Mouse (Mus musculus): ENCODE results near the gene Mtus2. TPM values are rescaled to one million over a fixed set of nuclear protein-coding genes. Genes with fewer than 3 reads are reported as not detected.

Mtus2 gene
- total RNA-seq, 1 experiment = 11.0 TPM

- no peak overlapping the region for H3K4me3 ChIP-seq (ENCODE audit: insufficient read depth in 1 of 2, low read depth in 1 of 2, low read length in 2 of 2, poor library complexity in 1 of 2, severe bottlenecking in 1 of 2)
- H3K36me3 ChIP-seq (ENCODE audit: control insufficient read depth, insufficient read depth, low read length, poor library complexity, severe bottlenecking) = peaks cover 24% of the 10 kb centered on the region; the same call in 1 of the 2 replicates
- no peak for TF ChIP-seq HCFC1 (IDR thresholded peaks at IDR 0.05; ENCODE audit: borderline replicate concordance, insufficient read depth, low read length)
- TF ChIP-seq ZNF384 (IDR thresholded peaks at IDR 0.05; ENCODE audit: low read depth, low read length) = no peak
- no peak for TF ChIP-seq ZC3H11A (IDR thresholded peaks at IDR 0.05; ENCODE audit: borderline replicate concordance, low read depth, low read length)
- TF ChIP-seq MAFK (IDR thresholded peaks at IDR 0.05; ENCODE audit: insufficient read depth, low read depth, low read length) = no peak
- no peak for TF ChIP-seq CHD2 (IDR thresholded peaks at IDR 0.05; ENCODE audit: low read depth, low read length)
- H3K4me1 ChIP-seq (ENCODE audit: control insufficient read depth in 2 of 2, insufficient read depth in 2 of 2, low read length in 2 of 2, poor library complexity in 1 of 2) = peaks cover 0 to 10% of the 10 kb centered on the region in 2 experiments; a peak in 1 of 4 replicates
- no peak for DNase-seq (ENCODE audit: low read depth, low spot score)
- no peak overlapping the region for H3K9ac ChIP-seq (ENCODE audit: insufficient read depth, low read depth, low read length, poor library complexity, severe bottlenecking)
- in situ Hi-C loops (cut with MboI; ENCODE audit: low sequenced_read_pairs in 2 of 2, unreplicated experiment in 2 of 2) = no loop called here
- no peak overlapping the region for H3K27ac ChIP-seq (ENCODE audit: insufficient read depth, low read depth, low read length, poor library complexity, severe bottlenecking)
- no peaks in the 10 kb centered on the region for H3K9me3 ChIP-seq (ENCODE audit: control insufficient read depth, insufficient read depth, low read depth, low read length)
Observed at GRCm38 (mm10) chr5:148344374-148344773, 387.3 kb downstream of the Mtus2 start.

GRCm38 (mm10) chr5:148346543-148346942 is 389.4 kb downstream of the Mtus2 start:
- no peak for DNase-seq (ENCODE audit: low read depth, low spot score)

GRCm38 (mm10) chr5:148348153-148348552 is 391.0 kb downstream of the Mtus2 start:
- TF ChIP-seq CHD2 (IDR thresholded peaks at IDR 0.05; ENCODE audit: low read depth, low read length) = no peak
- no peak for TF ChIP-seq MAFK (IDR thresholded peaks at IDR 0.05; ENCODE audit: insufficient read depth, low read depth, low read length)
- no peak for TF ChIP-seq ZC3H11A (IDR thresholded peaks at IDR 0.05; ENCODE audit: borderline replicate concordance, low read depth, low read length)
- no peak for TF ChIP-seq ZNF384 (IDR thresholded peaks at IDR 0.05; ENCODE audit: low read depth, low read length)
- no peak for TF ChIP-seq HCFC1 (IDR thresholded peaks at IDR 0.05; ENCODE audit: borderline replicate concordance, insufficient read depth, low read length)
- H3K36me3 ChIP-seq (ENCODE audit: control insufficient read depth, insufficient read depth, low read length, poor library complexity, severe bottlenecking) = peaks cover 22% of the 10 kb centered on the region; the same call in 1 of the 2 replicates
- no peak for DNase-seq (ENCODE audit: low read depth, low spot score)
- in situ Hi-C loops (cut with MboI; ENCODE audit: low sequenced_read_pairs in 2 of 2, unreplicated experiment in 2 of 2) = no loop called here
- H3K4me3 ChIP-seq (ENCODE audit: insufficient read depth in 1 of 2, low read depth in 1 of 2, low read length in 2 of 2, poor library complexity in 1 of 2, severe bottlenecking in 1 of 2) = no peak overlapping the region
- no peaks in the 10 kb centered on the region; a peak in 1 of 4 replicates for H3K4me1 ChIP-seq (ENCODE audit: control insufficient read depth in 2 of 2, insufficient read depth in 2 of 2, low read length in 2 of 2, poor library complexity in 1 of 2)
- no peak overlapping the region for H3K9ac ChIP-seq (ENCODE audit: insufficient read depth, low read depth, low read length, poor library complexity, severe bottlenecking)
- H3K27ac ChIP-seq (ENCODE audit: insufficient read depth, low read depth, low read length, poor library complexity, severe bottlenecking) = no peak overlapping the region
- no peaks in the 10 kb centered on the region for H3K9me3 ChIP-seq (ENCODE audit: control insufficient read depth, insufficient read depth, low read depth, low read length)

More at GRCm38 (mm10) chr5:148346543-148346942, 389.4 kb downstream of the Mtus2 start:
- in situ Hi-C loops (cut with MboI; ENCODE audit: low sequenced_read_pairs in 2 of 2, unreplicated experiment in 2 of 2) = no loop called here
- no peak overlapping the region for H3K9ac ChIP-seq (ENCODE audit: insufficient read depth, low read depth, low read length, poor library complexity, severe bottlenecking)
- H3K27ac ChIP-seq (ENCODE audit: insufficient read depth, low read depth, low read length, poor library complexity, severe bottlenecking) = no peak overlapping the region
- TF ChIP-seq MAFK (IDR thresholded peaks at IDR 0.05; ENCODE audit: insufficient read depth, low read depth, low read length) = no peak
- no peak for TF ChIP-seq CHD2 (IDR thresholded peaks at IDR 0.05; ENCODE audit: low read depth, low read length)
- no peak for TF ChIP-seq HCFC1 (IDR thresholded peaks at IDR 0.05; ENCODE audit: borderline replicate concordance, insufficient read depth, low read length)
- no peak for TF ChIP-seq ZNF384 (IDR thresholded peaks at IDR 0.05; ENCODE audit: low read depth, low read length)
- no peak for TF ChIP-seq ZC3H11A (IDR thresholded peaks at IDR 0.05; ENCODE audit: borderline replicate concordance, low read depth, low read length)
- peaks cover 16% of the 10 kb centered on the region; the same call in 1 of the 2 replicates for H3K36me3 ChIP-seq (ENCODE audit: control insufficient read depth, insufficient read depth, low read length, poor library complexity, severe bottlenecking)
- H3K4me1 ChIP-seq (ENCODE audit: control insufficient read depth in 2 of 2, insufficient read depth in 2 of 2, low read length in 2 of 2, poor library complexity in 1 of 2) = peaks cover 0 to 10% of the 10 kb centered on the region in 2 experiments; a peak in 2 of 4 replicates
- no peaks in the 10 kb centered on the region for H3K9me3 ChIP-seq (ENCODE audit: control insufficient read depth, insufficient read depth, low read depth, low read length)
- no peak overlapping the region for H3K4me3 ChIP-seq (ENCODE audit: insufficient read depth in 1 of 2, low read depth in 1 of 2, low read length in 2 of 2, poor library complexity in 1 of 2, severe bottlenecking in 1 of 2)

- Histone ChIP-seq H3K9ac (ENCODE audit: insufficient read depth, low read depth, low read length, poor library complexity, severe bottlenecking) (no peak overlapping the region; the same call in 1 of the 2 replicates), H3K4me1 (ENCODE audit: control insufficient read depth in 2 of 2, insufficient read depth in 2 of 2, low read length in 2 of 2, poor library complexity in 1 of 2) (no peaks in the 10 kb centered on the region; a peak in 1 of 4 replicates), H3K36me3 (ENCODE audit: control insufficient read depth, insufficient read depth, low read length, poor library complexity, severe bottlenecking) (peaks cover 16% of the 10 kb centered on the region; the same call in 1 of the 2 replicates), H3K9me3 (ENCODE audit: control insufficient read depth, insufficient read depth, low read depth, low read length) (no peaks in the 10 kb centered on the region), H3K4me3 (ENCODE audit: insufficient read depth in 1 of 2, low read depth in 1 of 2, low read length in 2 of 2, poor library complexity in 1 of 2, severe bottlenecking in 1 of 2) (no peak overlapping the region), H3K27ac (ENCODE audit: insufficient read depth, low read depth, low read length, poor library complexity, severe bottlenecking) (no peak overlapping the region)
- in situ Hi-C loops (cut with MboI; ENCODE audit: low sequenced_read_pairs in 2 of 2, unreplicated experiment in 2 of 2) = no loop called here
- TF ChIP-seq MAFK (IDR thresholded peaks at IDR 0.05; ENCODE audit: insufficient read depth, low read depth, low read length) = no peak
- TF ChIP-seq ZC3H11A (IDR thresholded peaks at IDR 0.05; ENCODE audit: borderline replicate concordance, low read depth, low read length) = no peak
- no peak for TF ChIP-seq CHD2 (IDR thresholded peaks at IDR 0.05; ENCODE audit: low read depth, low read length)
- TF ChIP-seq ZNF384 (IDR thresholded peaks at IDR 0.05; ENCODE audit: low read depth, low read length) = no peak
- no peak for TF ChIP-seq HCFC1 (IDR thresholded peaks at IDR 0.05; ENCODE audit: borderline replicate concordance, insufficient read depth, low read length)
- DNase-seq (ENCODE audit: low read depth, low spot score) = no peak
Observed at GRCm38 (mm10) chr5:148349327-148350011, 392.3 kb downstream of the Mtus2 start.
